Mouse (Mus musculus): ENCODE measurements around the gene Mark4.

Mark4 gene

GRCm38 (mm10) chr7:19469404-19469803 lies 10.8 kb upstream of the Mark4 start:
- no peak for DNase-seq (ENCODE audit: low read depth)

- no peak for DNase-seq (ENCODE audit: low read depth)
Observed at GRCm38 (mm10) chr7:19468279-19468678, 9.7 kb upstream of the Mark4 start.

- DNase-seq (ENCODE audit: low read depth), result no peak
Observed at GRCm38 (mm10) chr7:19467638-19468037, 9.0 kb upstream of the Mark4 start.

DNA sequence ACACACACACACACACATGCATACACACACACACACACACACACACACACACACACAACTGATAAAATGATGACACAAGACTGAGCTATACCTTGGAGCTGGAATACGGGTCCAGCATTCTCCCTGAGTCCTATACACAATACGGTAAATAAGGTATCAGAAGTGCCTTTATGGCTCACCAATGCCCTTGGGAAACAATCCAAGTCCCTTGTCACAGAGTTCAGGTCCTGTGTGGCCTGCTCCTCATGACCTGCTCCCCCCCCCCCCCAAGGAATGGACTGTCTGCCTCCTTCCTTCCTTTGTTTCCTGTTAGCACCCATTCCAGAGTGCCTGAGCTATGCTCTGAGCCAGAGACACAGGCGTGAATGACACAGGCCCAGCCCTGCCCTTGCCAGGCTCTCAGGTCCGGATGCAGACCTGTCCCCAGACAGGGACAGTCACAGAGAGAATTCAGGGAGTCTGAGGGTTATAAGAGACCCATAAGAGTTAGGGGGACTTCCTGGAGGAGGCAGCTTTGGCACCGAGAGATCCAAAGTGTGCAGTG lies 8.1 kb upstream of the Mark4 start:
- DNase-seq (ENCODE audit: low read depth), result no peak

DNA sequence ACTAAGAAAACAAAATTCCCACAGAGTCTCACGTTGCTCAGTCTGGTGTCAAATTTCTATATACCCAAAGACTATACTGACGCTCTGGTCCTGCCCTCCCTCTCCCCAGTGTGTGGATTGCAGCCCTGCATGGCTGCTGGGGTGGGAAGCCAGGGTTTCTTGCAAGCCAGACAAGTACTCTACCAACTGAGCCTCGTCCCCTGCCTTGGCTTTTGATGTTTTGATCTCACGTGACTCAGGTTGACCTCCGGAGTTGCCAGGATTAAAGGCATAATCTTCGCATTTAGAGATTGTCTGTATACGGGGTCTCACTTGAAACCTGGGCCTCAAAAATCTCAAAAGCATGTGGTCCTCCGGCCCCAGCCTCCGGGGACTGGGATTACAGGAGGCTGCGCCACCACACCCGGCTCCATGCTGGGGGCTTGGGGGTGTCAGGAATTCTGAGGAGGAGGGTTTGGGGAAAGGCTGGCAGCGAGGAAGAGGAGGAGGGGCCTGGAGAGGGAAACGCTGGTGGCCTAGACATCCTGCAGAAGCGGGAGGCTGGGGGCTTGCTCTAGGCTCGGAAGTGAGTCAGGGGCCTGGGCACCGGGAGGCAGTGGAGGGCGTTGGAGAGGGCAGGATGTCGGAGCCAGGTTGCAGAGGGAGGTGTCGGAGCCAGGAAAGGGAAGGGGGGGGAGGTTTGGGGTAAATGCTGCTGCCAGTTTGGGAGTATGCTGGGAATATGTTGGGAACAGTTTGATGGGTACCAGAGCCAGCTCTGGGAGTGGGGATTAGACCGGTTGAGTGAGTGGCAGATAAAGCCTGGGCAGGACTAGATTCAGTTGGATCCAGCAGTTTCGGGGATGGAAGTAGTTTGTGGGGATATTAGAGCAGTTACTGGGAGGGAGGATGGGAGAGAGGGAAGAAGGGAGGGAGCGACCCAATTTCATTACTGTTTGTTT lies 6.0 kb upstream of the Mark4 start:
- no peak for DNase-seq (ENCODE audit: low read depth)

GRCm38 (mm10) chr7:19462884-19463381 lies 4.3 kb upstream of the Mark4 start, which contains the start of gene Exoc3l2:
Exoc3l2 (plus strand) TSS chr7:19463331.
- no peak for DNase-seq (ENCODE audit: low read depth)

- DNase-seq (ENCODE audit: low read depth), result no peak
Observed at GRCm38 (mm10) chr7:19462443-19462842, 3.8 kb upstream of the Mark4 start.

- peak; percentile 80 for DNase-seq (ENCODE audit: low read depth)
Observed at GRCm38 (mm10) chr7:19461488-19461887, 2.9 kb upstream of the Mark4 start.

- no peak for DNase-seq (ENCODE audit: low read depth)
Observed at GRCm38 (mm10) chr7:19460500-19460899, 1.9 kb upstream of the Mark4 start.

GRCm38 (mm10) chr7:19459144-19459870 lies 686 bp upstream of the Mark4 start:
- DNase-seq (ENCODE audit: low read depth), result no peak

DNA sequence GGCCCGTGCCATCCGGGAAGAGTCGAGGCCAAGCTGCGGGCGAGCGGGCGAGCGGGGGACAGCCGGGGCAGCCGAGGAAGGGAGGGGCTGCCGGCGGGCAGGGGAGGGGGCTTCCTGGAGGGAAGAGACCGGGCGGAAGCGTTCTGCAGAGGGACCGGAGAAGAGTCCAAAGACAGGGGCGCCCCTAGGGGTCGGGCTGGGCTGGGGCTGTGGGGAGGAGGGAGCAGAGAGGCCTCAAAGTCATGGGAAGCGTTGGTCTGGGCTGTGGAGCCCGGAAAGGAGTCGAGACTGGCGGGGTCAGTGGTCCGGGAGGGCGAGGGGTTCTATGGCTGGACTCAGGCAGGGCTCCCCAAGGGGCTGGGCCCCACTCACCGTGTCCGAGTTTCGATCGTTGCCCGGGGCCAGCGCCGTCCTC lies 542 bp downstream of the Mark4 start:
- no peak for DNase-seq (ENCODE audit: low read depth)

GRCm38 (mm10) chr7:19457414-19458071 lies 1.1 kb downstream of the Mark4 start:
- DNase-seq (ENCODE audit: low read depth), result no peak

- no peak for DNase-seq (ENCODE audit: low read depth)
Observed at GRCm38 (mm10) chr7:19456628-19457027, 2.0 kb downstream of the Mark4 start.

GRCm38 (mm10) chr7:19455819-19456495 lies 2.7 kb downstream of the Mark4 start:
- no peak for DNase-seq (ENCODE audit: low read depth)

DNA sequence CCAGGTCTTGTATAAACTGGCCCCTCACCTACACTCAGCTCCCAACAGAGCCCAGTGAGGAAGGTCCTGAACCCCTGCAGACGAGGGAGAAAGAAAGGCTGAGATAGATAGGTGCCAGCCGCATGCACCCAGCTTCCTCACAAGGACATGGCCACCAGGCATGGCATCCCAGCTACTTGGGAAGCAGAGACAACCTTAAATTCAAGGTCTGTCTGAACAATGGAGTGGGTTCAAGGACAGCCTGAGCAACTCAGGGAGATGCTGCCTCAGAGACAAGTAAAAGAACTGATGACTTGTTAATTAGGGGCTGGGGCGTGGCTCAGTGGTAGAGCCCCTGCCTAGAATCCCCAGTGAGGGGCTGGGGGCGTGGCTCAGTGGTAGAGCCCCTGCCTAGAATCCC lies 3.4 kb downstream of the Mark4 start:
- DNase-seq (ENCODE audit: low read depth), result no peak

- no peak for DNase-seq (ENCODE audit: low read depth)
Observed at GRCm38 (mm10) chr7:19449165-19449564, 9.5 kb downstream of the Mark4 start.

GRCm38 (mm10) chr7:19447689-19448088 lies 10.9 kb downstream of the Mark4 start:
- DNase-seq (ENCODE audit: low read depth), result no peak

- no peak for DNase-seq (ENCODE audit: low read depth)
Observed at GRCm38 (mm10) chr7:19444801-19445200, 13.8 kb downstream of the Mark4 start.

- peak; percentile 79 for DNase-seq (ENCODE audit: low read depth)
Observed at GRCm38 (mm10) chr7:19443344-19443743, 15.3 kb downstream of the Mark4 start.

DNA sequence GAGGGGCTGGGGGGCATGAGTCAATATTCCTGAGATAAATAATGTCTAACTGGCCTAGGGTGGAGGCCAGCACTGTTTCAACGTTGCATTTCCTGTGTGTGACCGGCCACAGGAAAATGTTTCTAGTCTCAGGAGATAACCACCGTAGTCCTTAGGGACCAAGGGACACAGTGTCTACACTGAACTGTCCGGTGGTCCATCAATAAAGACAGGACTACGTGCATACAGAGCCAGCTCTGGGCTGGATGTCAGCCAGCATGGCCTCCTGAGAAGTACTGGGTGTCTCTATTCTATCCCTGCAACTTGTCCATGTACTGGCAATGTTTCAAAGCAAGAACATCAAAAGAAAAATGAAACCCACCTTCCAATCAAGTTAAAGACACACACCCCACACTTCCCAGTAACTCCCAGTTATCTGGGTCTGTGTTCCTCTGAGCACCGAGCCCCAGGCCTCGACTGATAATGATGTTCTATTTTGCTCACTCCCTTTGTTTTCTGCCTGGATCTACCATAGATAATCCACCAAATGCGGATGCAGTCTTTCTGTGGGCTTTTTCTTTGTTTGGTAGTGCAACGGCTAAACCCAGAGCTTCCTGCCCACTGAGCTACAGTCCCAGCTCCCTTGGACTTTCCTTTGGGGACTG lies 17.1 kb downstream of the Mark4 start:
- no peak for DNase-seq (ENCODE audit: low read depth)

- DNase-seq (ENCODE audit: low read depth), result no peak
Observed at GRCm38 (mm10) chr7:19437048-19437447, 21.6 kb downstream of the Mark4 start.
